Mouse (Mus musculus) heart, embryonic 15.5 days (tissue): ENCODE data around the gene Ptbp1. TPM values are rescaled to one million over a fixed set of nuclear protein-coding genes. Genes with fewer than 3 reads are reported as not detected.

Experiments
- ATAC-seq: fragments of 200-750 bp; cut with Nextera tagmentation; replicated peaks from 2 replicates; pipeline ENCODE4 v1.8.0; 2017; ENCODE audit warnings: low read depth, moderate TSS enrichment; ENCODE audit not compliant: insufficient number of reproducible peaks, insufficient read depth, low FRiP score
- H3K27ac ChIP-seq: fragments of 300-500 bp; sonication (generic); 2 replicates; pipeline ENCODE4 v1.5.1; 2015; ENCODE audit warnings: mild to moderate bottlenecking, inconsistent platforms
- H3K27me3 ChIP-seq: fragments of 300-500 bp; sonication (generic); 2 replicates; pipeline ENCODE4 v1.6.1; 2015; ENCODE audit warnings: inconsistent platforms
- H3K36me3 ChIP-seq: fragments of 300-500 bp; sonication (generic); 2 replicates; pipeline ENCODE4 v1.6.1; 2015; ENCODE audit warnings: mild to moderate bottlenecking, inconsistent platforms
- H3K4me1 ChIP-seq: fragments of 300-500 bp; sonication (generic); replicated peaks from 2 replicates; pipeline ENCODE4 v1.6.1; 2015; ENCODE audit warnings: inconsistent platforms
- H3K4me2 ChIP-seq: fragments of 300-500 bp; sonication (generic); 2 replicates; pipeline ENCODE4 v1.6.1; 2015; ENCODE audit warnings: inconsistent platforms, mild to moderate bottlenecking, moderate library complexity
- H3K4me3 ChIP-seq: fragments of 300-500 bp; sonication (generic); 2 replicates; pipeline ENCODE4 v1.5.1; 2015; ENCODE audit warnings: mild to moderate bottlenecking, inconsistent platforms
- H3K9ac ChIP-seq: fragments of 300-500 bp; sonication (generic); 2 replicates; pipeline ENCODE4 v1.6.1; 2015; ENCODE audit warnings: mild to moderate bottlenecking, inconsistent platforms
- H3K9me3 ChIP-seq: fragments of 300-500 bp; sonication (generic); replicated peaks from 2 replicates; pipeline ENCODE4 v1.6.1; 2016; ENCODE audit warnings: inconsistent platforms
- WGBS: fragments of 180-500 bp; shearing (Covaris S2); methylation state at CpG from one replicate; pipeline ENCODE4 v1.1.7; 2015; ENCODE audit warnings: mixed read lengths; 5-methylcytosine and 5-hydroxymethylcytosine counted together
- polyA plus RNA-seq: library from polyadenylated mRNA; unstranded; fragments of >200 nt; fragmentation: Nextera tagmentation; extraction: Ambion mirVana; gene quantifications from 2 replicates; pipeline ENCODE4 v1.2.1, GENCODE M21; 2015

Gene Ptbp1
- polyA plus RNA-seq, 1 experiment from 2014 or later = 89.6 TPM

DNA sequence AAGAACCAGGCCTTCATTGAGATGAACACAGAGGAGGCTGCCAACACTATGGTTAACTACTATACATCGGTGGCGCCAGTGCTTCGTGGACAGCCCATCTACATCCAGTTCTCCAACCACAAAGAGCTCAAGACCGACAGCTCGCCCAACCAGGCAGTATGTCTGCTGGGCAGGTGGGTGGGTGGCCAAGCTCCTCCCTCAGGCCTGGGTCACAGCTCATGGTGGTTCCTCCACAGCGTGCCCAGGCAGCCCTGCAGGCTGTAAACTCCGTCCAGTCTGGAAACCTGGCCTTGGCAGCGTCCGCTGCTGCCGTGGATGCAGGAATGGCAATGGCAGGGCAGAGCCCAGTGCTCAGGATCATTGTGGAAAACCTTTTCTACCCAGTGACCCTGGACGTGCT, 4.9 kb downstream of the Ptbp1 start:
- Histone ChIP-seq H3K9me3 (no peaks in the 10 kb centered on the region), H3K9ac (0 out of 2 replicates have a peak overlapping the region, but pooled peaks have one; percentile 98), H3K4me2 (peak overlapping the region; percentile 79), H3K4me3 (no peak overlapping the region), H3K4me1 (peaks cover 50% of the 10 kb centered on the region), H3K27me3 (no peaks in the 10 kb centered on the region), H3K27ac (peak overlapping the region; percentile 27; the same call in 1 of the 2 replicates), H3K36me3 (peaks cover 60% of the 10 kb centered on the region)
- WGBS = 68% methylated on average over 11 of the region's 11 CpGs
- no peak for ATAC-seq

DNA sequence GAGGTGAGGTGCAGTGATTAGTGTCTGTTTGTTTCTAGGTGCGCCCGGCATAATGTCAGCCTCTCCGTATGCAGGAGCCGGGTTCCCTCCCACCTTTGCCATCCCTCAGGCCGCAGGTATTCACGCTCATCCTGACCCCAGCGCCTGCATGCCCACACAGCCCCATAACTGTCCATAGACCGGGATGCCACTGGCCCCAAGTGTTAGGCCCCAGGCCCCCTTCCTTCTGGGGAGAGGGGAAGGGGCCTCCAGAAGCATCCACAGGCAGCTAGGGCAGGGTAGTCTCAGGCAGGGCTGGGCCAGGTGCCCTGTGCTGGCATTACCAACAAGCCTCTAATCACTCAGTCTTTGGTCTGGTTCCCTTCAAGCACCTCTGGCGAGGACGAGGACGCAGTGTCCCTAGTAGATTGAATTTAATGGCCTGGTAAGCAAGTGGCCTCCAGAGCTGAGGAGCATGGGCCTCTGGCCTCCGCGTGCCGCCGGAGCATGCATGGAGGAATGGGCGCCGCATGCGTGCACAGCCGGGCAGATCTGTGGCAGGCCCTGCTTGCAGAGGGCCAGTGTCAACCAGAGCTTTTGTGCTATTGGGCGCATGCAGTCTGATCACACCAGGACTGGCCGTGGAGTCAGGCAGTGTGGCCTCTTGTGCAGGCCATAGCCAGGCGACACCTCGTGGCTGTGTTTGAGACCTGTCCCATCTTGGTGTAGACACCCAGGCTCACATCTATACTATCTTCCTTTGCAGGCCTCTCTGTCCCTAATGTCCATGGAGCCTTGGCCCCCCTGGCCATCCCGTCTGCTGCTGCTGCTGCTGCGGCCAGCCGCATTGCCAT, 6.1 kb downstream of the Ptbp1 start:
- Histone ChIP-seq H3K27me3 (no peaks in the 10 kb centered on the region), H3K4me1 (peaks cover 55% of the 10 kb centered on the region), H3K9ac (no peak overlapping the region), H3K4me2 (no peak overlapping the region), H3K36me3 (peaks cover 67% of the 10 kb centered on the region), H3K4me3 (no peak overlapping the region), H3K27ac (no peak overlapping the region), H3K9me3 (no peaks in the 10 kb centered on the region)
- no peak for ATAC-seq
- 91% methylated on average over 26 of the region's 26 CpGs for WGBS

DNA sequence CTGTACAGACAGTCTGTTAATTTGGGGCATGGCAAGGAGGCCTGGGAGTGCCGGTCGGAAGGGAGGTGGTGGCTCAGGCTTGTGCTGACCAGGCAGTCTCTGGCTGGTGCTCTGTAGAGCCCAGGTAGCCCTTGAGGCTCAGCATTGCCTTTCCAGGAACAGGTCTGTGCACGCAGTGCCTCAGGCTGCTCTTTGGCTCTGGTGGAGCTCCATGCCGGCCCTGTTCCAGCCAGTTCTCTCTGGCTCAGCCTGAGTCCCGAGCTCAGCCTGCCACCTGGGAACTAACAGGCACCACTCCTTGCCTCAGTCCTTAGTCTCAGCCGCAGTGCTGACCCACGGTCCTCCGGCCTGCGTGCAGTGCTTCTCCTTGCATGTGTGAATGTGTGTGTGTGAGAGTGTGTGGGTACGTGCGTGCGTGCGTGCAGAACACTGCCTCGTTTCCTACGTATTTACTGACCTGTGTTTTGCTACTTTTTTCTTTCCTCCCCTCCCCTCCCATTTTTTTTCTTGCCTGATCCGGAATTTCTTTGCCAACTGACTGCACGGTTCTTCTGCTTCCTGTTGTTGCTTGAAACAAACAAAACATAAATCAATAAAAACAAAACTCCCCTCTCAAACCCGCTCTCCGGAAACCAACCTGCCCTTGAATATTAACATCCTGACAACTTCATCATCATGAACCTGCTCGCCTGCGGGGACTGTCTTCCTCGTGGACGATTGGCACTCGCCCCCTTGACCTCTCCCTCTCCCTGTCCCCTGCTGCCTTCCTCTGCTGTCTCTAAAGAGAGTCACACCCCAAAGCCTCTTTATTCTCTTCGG, 7.2 kb downstream of the Ptbp1 start:
- no peaks in the 10 kb centered on the region for H3K27me3 ChIP-seq
- H3K4me1 ChIP-seq = peaks cover 58% of the 10 kb centered on the region
- 80% methylated on average over 25 of the region's 25 CpGs for WGBS
- 0 out of 2 replicates have a peak overlapping the region, but pooled peaks have one; percentile 7 for H3K27ac ChIP-seq
- H3K4me2 ChIP-seq = no peak overlapping the region
- peaks cover 65% of the 10 kb centered on the region for H3K36me3 ChIP-seq
- H3K9me3 ChIP-seq = no peaks in the 10 kb centered on the region
- no peak overlapping the region for H3K4me3 ChIP-seq
- ATAC-seq = no peak
- no peak overlapping the region for H3K9ac ChIP-seq

DNA sequence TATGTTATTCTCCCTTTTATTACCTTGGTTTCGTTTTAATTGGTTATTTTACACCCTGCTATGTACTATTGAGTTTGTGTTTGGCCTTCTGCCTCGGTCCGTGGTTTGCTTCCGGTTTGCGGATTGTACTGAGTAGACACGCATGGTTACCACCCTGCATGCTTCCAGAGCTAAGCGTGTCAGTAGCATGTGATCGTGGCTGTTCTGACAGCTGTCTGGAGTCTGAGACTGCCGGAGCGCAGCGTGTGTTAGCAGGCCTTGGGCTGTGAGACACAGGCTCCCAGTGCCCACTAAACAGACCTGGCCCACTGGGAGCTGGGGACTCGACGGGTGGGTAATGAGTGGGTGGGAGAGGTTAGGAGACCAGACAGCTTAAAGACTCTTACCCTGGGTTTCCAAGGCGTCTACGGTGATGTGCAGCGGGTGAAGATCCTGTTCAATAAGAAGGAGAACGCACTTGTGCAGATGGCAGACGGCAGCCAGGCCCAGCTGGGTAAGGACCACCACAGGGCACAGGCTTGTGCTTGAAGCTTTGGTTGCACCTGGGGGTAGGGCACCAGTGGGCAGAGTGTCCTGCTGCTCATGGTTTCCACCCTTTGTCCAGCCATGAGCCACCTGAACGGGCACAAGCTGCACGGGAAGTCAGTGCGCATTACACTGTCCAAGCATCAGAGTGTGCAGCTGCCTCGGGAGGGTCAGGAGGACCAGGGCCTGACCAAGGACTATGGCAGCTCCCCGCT, 8.0 kb downstream of the Ptbp1 start:
- Histone ChIP-seq H3K4me3 (no peak overlapping the region), H3K27ac (no peak overlapping the region), H3K4me2 (no peak overlapping the region), H3K9ac (no peak overlapping the region), H3K4me1 (peaks cover 50% of the 10 kb centered on the region), H3K27me3 (no peaks in the 10 kb centered on the region), H3K36me3 (peaks cover 62% of the 10 kb centered on the region), H3K9me3 (no peaks in the 10 kb centered on the region)
- WGBS = 88% methylated on average over 23 of the region's 23 CpGs
- ATAC-seq = no peak

DNA sequence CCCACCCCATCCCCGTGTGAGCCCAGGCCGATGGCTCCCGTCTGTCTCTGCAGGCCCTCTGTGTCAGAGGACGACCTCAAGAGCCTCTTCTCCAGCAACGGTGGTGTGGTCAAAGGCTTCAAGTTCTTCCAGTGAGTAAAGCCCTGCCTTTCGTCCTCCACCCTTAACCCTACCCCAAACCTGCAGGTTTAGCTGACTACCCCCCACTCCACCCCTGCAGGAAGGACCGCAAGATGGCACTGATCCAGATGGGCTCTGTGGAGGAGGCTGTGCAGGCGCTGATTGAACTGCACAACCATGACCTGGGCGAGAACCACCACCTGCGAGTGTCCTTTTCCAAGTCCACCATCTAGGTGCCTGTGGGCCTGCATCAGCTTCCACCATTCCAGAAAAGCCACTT, 8.7 kb downstream of the Ptbp1 start:
- Histone ChIP-seq H3K4me3 (no peak overlapping the region), H3K9me3 (no peaks in the 10 kb centered on the region), H3K9ac (no peak overlapping the region), H3K36me3 (peaks cover 62% of the 10 kb centered on the region), H3K4me1 (peaks cover 43% of the 10 kb centered on the region), H3K27me3 (no peaks in the 10 kb centered on the region), H3K4me2 (no peak overlapping the region), H3K27ac (no peak overlapping the region)
- no peak for ATAC-seq
- WGBS = 61% methylated on average over 10 of the region's 10 CpGs

DNA sequence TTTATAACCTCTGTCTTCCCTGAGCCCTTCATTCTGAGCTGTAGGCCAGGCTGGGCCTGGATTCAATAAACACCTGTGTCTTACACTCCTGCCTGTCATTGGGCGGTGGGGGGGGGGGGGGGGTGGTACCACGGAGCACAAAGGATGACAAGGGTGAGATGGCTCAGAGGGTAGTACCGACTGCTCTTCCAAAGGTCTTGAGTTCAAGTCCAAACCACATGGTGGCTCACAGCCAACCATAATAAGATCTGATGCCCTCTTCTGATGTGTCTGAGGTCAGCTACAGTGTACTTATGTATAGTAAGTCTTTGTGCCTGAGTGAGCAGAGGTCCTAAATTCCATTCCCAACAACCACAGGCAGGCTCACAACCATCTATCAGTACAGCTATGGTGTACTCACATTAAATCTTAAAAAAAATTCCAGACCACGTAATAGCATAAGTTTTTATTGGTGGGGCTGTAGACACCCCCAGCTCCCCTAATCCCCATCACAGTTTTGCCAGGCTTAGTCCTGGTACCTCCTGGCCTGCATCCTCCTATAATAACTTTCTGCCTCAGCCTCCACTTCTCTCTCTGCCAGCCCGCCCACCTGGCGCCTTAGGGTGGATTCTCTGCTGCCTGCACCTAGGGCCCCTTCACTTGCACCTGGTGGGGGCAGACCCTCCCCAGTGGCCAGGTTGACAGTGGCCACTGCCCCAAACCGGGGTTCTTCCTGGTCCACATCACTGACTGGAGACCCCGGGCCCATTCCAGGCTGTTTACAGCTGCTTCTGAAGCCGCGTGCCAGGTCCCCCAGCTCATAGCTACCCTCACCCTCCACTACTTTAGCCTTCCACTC, 10.3 kb downstream of the Ptbp1 start:
- Histone ChIP-seq H3K9ac (no peak overlapping the region), H3K4me2 (no peak overlapping the region), H3K4me1 (peaks cover 26% of the 10 kb centered on the region), H3K4me3 (no peak overlapping the region), H3K27me3 (no peaks in the 10 kb centered on the region), H3K9me3 (no peaks in the 10 kb centered on the region), H3K36me3 (peaks cover 52% of the 10 kb centered on the region), H3K27ac (no peak overlapping the region)
- WGBS = 52% methylated on average over 10 of the region's 10 CpGs
- 0 out of 2 replicates have a peak, but pooled peaks have one; percentile 5 for ATAC-seq

DNA sequence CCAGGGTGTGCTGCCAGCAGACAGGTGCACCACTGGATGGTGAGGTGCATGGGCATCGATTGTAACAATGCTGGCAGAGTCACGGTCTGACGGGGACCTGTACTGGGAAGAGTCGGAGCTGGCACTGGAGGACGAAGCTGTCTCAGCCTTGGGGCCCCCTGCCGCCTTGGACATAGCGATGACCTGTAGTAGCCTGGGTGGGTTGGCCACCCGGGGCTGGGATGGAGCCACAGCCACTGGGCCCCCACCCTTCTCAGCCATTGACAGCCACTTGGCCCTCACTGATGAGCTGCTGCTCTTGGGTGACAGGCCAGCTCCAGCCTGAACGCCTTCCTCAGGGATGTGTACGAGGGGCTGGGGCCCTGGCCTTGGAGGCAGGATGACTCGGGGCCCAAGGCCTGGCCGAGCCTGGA, 11.0 kb downstream of the Ptbp1 start:
- peak overlapping the region; percentile 3; the same call in 1 of the 2 replicates for H3K9ac ChIP-seq
- peak overlapping the region; percentile 57 for H3K27ac ChIP-seq
- H3K4me2 ChIP-seq = no peak overlapping the region
- peaks cover 46% of the 10 kb centered on the region for H3K36me3 ChIP-seq
- 51% methylated on average over 12 of the region's 12 CpGs for WGBS
- no peaks in the 10 kb centered on the region for H3K9me3 ChIP-seq
- no peak overlapping the region for H3K4me3 ChIP-seq
- H3K4me1 ChIP-seq = peaks cover 20% of the 10 kb centered on the region
- ATAC-seq = peak; percentile 25
- no peaks in the 10 kb centered on the region for H3K27me3 ChIP-seq

GRCm38 (mm10) chr10:79865801-79866295, 11.6 kb downstream of the Ptbp1 start:
- H3K27me3 ChIP-seq = no peaks in the 10 kb centered on the region
- H3K9ac ChIP-seq = no peak overlapping the region
- no peak overlapping the region for H3K4me3 ChIP-seq
- H3K27ac ChIP-seq = 0 out of 2 replicates have a peak overlapping the region, but pooled peaks have one; percentile 57
- 59% methylated on average over 19 of the region's 19 CpGs for WGBS
- H3K9me3 ChIP-seq = no peaks in the 10 kb centered on the region
- peaks cover 17% of the 10 kb centered on the region for H3K4me1 ChIP-seq
- H3K36me3 ChIP-seq = peaks cover 39% of the 10 kb centered on the region
- H3K4me2 ChIP-seq = no peak overlapping the region
- peak; percentile 12 for ATAC-seq

GRCm38 (mm10) chr10:79866601-79867000, 12.4 kb downstream of the Ptbp1 start:
- Histone ChIP-seq H3K4me3 (no peak overlapping the region), H3K9me3 (no peaks in the 10 kb centered on the region), H3K9ac (no peak overlapping the region), H3K4me1 (peaks cover 17% of the 10 kb centered on the region), H3K4me2 (no peak overlapping the region), H3K27ac (no peak overlapping the region), H3K36me3 (peaks cover 32% of the 10 kb centered on the region), H3K27me3 (no peaks in the 10 kb centered on the region)
- WGBS = 73% methylated on average over 11 of the region's 11 CpGs
- no peak for ATAC-seq

DNA sequence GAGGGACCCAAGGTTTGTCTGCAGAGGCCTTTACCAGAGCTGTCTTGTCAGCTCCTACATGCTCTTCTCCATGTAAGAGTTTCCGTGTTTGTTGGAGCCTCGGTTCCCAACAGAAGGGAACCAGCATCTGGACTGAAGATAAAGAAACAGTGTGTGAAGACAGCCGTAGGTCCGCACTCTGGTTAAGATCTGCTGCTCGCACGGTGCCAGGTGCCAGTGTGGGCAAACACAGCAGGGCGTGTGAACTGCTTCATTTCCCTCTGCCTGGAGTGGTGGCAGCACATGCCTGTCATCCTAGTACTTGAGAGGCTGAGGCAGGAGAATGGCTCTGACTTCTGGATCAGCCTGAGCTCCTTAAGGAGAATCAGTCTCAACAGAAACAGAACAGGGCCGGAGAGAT, 17.6 kb downstream of the Ptbp1 start:
- Histone ChIP-seq H3K9ac (no peak overlapping the region), H3K36me3 (no peaks in the 10 kb centered on the region; the same call in 1 of the 2 replicates), H3K9me3 (no peaks in the 10 kb centered on the region), H3K27ac (no peak overlapping the region), H3K4me1 (peaks cover 18% of the 10 kb centered on the region), H3K27me3 (0 out of 2 replicates have a peak, but pooled peaks cover 4% of the 10 kb centered on the region), H3K4me3 (no peak overlapping the region), H3K4me2 (no peak overlapping the region)
- no peak for ATAC-seq
- 89% methylated on average over 8 of the region's 8 CpGs for WGBS
